9 mouse cellular contexts compared by ENCODE assay signal in genomic region chr4:128776568-128777289, GRCm38 (mm10). TPM values are rescaled to one million over a fixed set of nuclear protein-coding genes. Genes with fewer than 3 reads are reported as not detected.
DNase-seq lines count a peak whose midpoint lies in the region; ATAC-seq and TF ChIP-seq lines count a peak whose summit lies in the region.
"Had no signal": no experiment of that assay in that cellular context is flagged by ENCODE, and none has a peak within 500 bp of the region (broad histone marks: within the 10 kb centered on the region; RNA-seq: fewer than 3 reads in every experiment).

No protein-coding gene starts in this region.

- DNase-seq in R1 (ENCODE audit: low read depth, low spot score) = peak; percentile 85
- DNase-seq in cerebellum, postnatal 25 days = peak; percentile 91 to 92
- peak; percentile 76 for DNase-seq in gastrocnemius, adult 2 months
- DNase-seq in hindbrain, postnatal 0 days (ENCODE audit: low spot score) = peak; percentile 82
- peak; percentile 64 to 78 for DNase-seq in left cerebral cortex, adult 2 months (ENCODE audit: extremely low spot score in 1 of 2, low spot score in 2 of 2)
- DNase-seq in right cerebral cortex, postnatal 25 days = peak; percentile 64
- peak; percentile 68 to 69 for DNase-seq in urinary bladder, postnatal 36 days (ENCODE audit: low spot score in 2 of 2)

- ATAC-seq in hindbrain, postnatal 0 days = peak; percentile 78
- peak; percentile 92 for ATAC-seq in megakaryocyte progenitor cell, adult 5-6 weeks (replicated peaks; ENCODE audit: poor library complexity)

- intact Hi-C loops in gastrocnemius, adult 2 months (cut with DNase I) = loop anchor here (1.0 to 5.0 kb wide), 3 partner anchors 49 to 164 kb away; no protein-coding TSS in a partner anchor
- intact Hi-C loops in left cerebral cortex, adult 2 months (cut with DNase I) = loop anchor here (1.0 to 5.0 kb wide), 3 partner anchors 65 to 166 kb away; partner anchors contain the start of gene Zscan20

- H3K4me1 ChIP-seq in hindbrain, postnatal 0 days (ENCODE audit: insufficient read depth, low read length) = no peaks in the 10 kb centered on the region

- no peaks in the 10 kb centered on the region for H3K27me3 ChIP-seq in hindbrain, postnatal 0 days (ENCODE audit: insufficient read depth, low read length)
- H3K27me3 ChIP-seq: megakaryocyte, embryonic 14.5 days had no signal

- H3K27ac ChIP-seq in gastrocnemius, adult 2 months = no peak overlapping the region
- no peak overlapping the region for H3K27ac ChIP-seq in hindbrain, postnatal 0 days
- H3K27ac ChIP-seq in left cerebral cortex, adult 2 months = peak overlapping the region; percentile 47; the same call in 1 of the 2 replicates

- no peak overlapping the region for H3K4me3 ChIP-seq in gastrocnemius, adult 2 months
- no peak overlapping the region for H3K4me3 ChIP-seq in hindbrain, postnatal 0 days (ENCODE audit: low read length)
- H3K4me3 ChIP-seq in left cerebral cortex, adult 2 months = no peak overlapping the region
- H3K4me3 ChIP-seq: megakaryocyte, embryonic 14.5 days had no signal

- peaks cover 40% of the 10 kb centered on the region; the same call in 1 of the 2 replicates for H3K36me3 ChIP-seq in hindbrain, postnatal 0 days (ENCODE audit: insufficient read depth, low read length)

- 42% methylated on average over 20 of the region's 20 CpGs for WGBS in hindbrain, postnatal 0 days

- no peaks in the 10 kb centered on the region for H3K9me3 ChIP-seq in hindbrain, postnatal 0 days (ENCODE audit: low read length)
- H3K9me3 ChIP-seq: megakaryocyte, embryonic 14.5 days had no signal

- no peak overlapping the region for H3K9ac ChIP-seq in hindbrain, postnatal 0 days (replicated peaks; ENCODE audit: low read length)

- TF ChIP-seq CTCF in gastrocnemius, adult 2 months (IDR thresholded peaks at IDR 0.05) = no peak; the same call in 1 of the 2 replicates
- peak; percentile 99 for TF ChIP-seq CTCF in hindbrain, postnatal 0 days (IDR thresholded peaks at IDR 0.05; ENCODE audit: low read depth)
- TF ChIP-seq CTCF in left cerebral cortex, adult 2 months (IDR thresholded peaks at IDR 0.05) = peak; percentile 97

- no peak overlapping the region for H3K4me2 ChIP-seq in hindbrain, postnatal 0 days (ENCODE audit: low read depth, low read length)

RNA-seq across cellular contexts. Expression of gene A3galt2, which starts 21.6 kb away (rescaled TPM):
- total RNA-seq in gastrocnemius, adult 2 months (2021) = under 1 TPM; 0.10 to 0.14 TPM
- 0.47 and 1.1 TPM in 2 replicates for total RNA-seq in hindbrain, postnatal 0 days (2014; rRNA removed)
- 0.10 TPM in 2 replicates for polyA plus RNA-seq in hindbrain, postnatal 0 days (2015; fragmentation: Nextera tagmentation; extraction: Ambion mirVana)
- under 1 TPM; 0.27 to 0.54 TPM for total RNA-seq in left cerebral cortex, adult 2 months (2021)
- not detected in 2 replicates for total RNA-seq in megakaryocyte progenitor cell, adult 5-6 weeks (2015)
- total RNA-seq in megakaryocyte progenitor cell, adult 5-6 weeks (2017) = not detected in 2 replicates

RNA-seq across cellular contexts. Expression of gene Zfp362, which starts 29.1 kb away (rescaled TPM):
- 10 to 100 TPM in 1 of 2 experiments, 1 to 10 TPM in 1; 10.0 to 10.5 TPM for total RNA-seq in gastrocnemius, adult 2 months (2021)
- total RNA-seq in hindbrain, postnatal 0 days (2014; rRNA removed) = 25.6 and 35.7 TPM in 2 replicates
- polyA plus RNA-seq in hindbrain, postnatal 0 days (2015; fragmentation: Nextera tagmentation; extraction: Ambion mirVana) = 23.3 and 24.9 TPM in 2 replicates
- 10 to 100 TPM; 27.1 to 28.1 TPM for total RNA-seq in left cerebral cortex, adult 2 months (2021)
- total RNA-seq in megakaryocyte progenitor cell, adult 5-6 weeks (2015) = 20.5 and 22.2 TPM in 2 replicates
- 4.7 and 5.7 TPM in 2 replicates for total RNA-seq in megakaryocyte progenitor cell, adult 5-6 weeks (2017)
